24 mouse cellular contexts compared by ENCODE assay signal in the genomic region with DNA sequence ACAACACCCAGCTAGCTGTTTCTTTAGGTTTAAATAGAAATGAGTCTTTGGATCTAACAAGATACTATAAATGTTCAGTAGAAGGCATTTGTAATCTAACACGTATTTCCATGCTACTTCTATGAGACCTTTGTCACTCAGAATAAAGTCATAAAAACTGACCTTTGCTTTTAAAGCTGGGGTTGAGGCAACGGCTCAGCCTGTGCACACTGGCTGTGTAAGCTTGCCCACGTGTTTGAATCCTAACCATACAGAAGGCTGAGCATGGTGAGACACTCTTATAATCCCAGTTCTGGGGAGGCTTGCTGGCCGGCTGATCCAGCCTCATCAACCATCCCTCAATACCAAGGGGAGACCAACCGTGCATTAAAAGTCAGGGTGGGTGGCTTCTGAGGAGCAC.
"Had no signal": no experiment of that assay in that cellular context is flagged by ENCODE, and none has a peak within 500 bp of the region (broad histone marks: within the 10 kb centered on the region; RNA-seq: fewer than 3 reads in every experiment).

No protein-coding gene starts in this region.

- H3K36me3 ChIP-seq: kidney, embryonic 15.5 days; liver, embryonic 15.5 days; lung, embryonic 15.5 days; midbrain, embryonic 12.5 days; neural tube, embryonic 13.5 days had no signal

- DNase-seq: kidney, adult 8-10 months; kidney, postnatal 10 days; kidney, postnatal 36 days; layer of hippocampus, adult 9-11 months; lung, adult 18-20 months; lung, postnatal 10 days; lung, postnatal 36 days; retina, postnatal 1 day; right cerebral cortex, postnatal 25 days; thymus, adult 2 months; thymus, postnatal 14 days; thymus, postnatal 4 days had no signal

- ATAC-seq: midbrain, embryonic 16.5 days had no signal

- H3K9me3 ChIP-seq: kidney, embryonic 15.5 days; liver, embryonic 15.5 days; lung, embryonic 15.5 days; megakaryocyte, embryonic 14.5 days; midbrain, embryonic 12.5 days; neural tube, embryonic 13.5 days had no signal

- H3K27ac ChIP-seq: layer of hippocampus, adult 2 months; left cerebral cortex, adult 2 months; liver, embryonic 15.5 days; lung, embryonic 15.5 days; midbrain, embryonic 12.5 days; neural tube, embryonic 13.5 days; stomach, postnatal 0 days had no signal

- H3K4me2 ChIP-seq: kidney, embryonic 15.5 days; liver, embryonic 11.5 days; liver, embryonic 15.5 days; lung, embryonic 15.5 days; midbrain, embryonic 12.5 days; neural tube, embryonic 13.5 days had no signal

- H3K4me3 ChIP-seq: kidney, embryonic 15.5 days; layer of hippocampus, adult 2 months; left cerebral cortex, adult 2 months; liver, embryonic 15.5 days; lung, embryonic 15.5 days; megakaryocyte, embryonic 14.5 days; midbrain, embryonic 12.5 days; myocyte; neural tube, embryonic 13.5 days had no signal

- H3K9ac ChIP-seq: kidney, embryonic 15.5 days; liver, embryonic 15.5 days; lung, embryonic 15.5 days; midbrain, embryonic 12.5 days; neural tube, embryonic 13.5 days had no signal

- H3K27me3 ChIP-seq: kidney, embryonic 15.5 days; liver, embryonic 15.5 days; lung, embryonic 15.5 days; neural tube, embryonic 13.5 days had no signal
